Mouse (Mus musculus) 3134 (cell line): ENCODE data around the gene Arfip1.
"Not testable (repeated sequence)": the region's sequence is repeated elsewhere in the genome, so short reads cannot be mapped to it uniquely, and the experiment has no call there.

Experiments
- DNase-seq: peaks from one replicate; pipeline ENCODE4 v3.0.0-alpha.2; 2011; ENCODE audit warnings: low spot score; ENCODE audit not compliant: insufficient read length; ENCODE audit errors: extremely low read depth

Gene Arfip1

GRCm38 (mm10) chr3:84580716-84581115 is 1.7 kb downstream of the Arfip1 start:
- DNase-seq, result no peak

GRCm38 (mm10) chr3:84570501-84570900 is 11.9 kb downstream of the Arfip1 start:
- DNase-seq, result no peak

- DNase-seq, result no peak
Measured at GRCm38 (mm10) chr3:84569587-84569986, 12.8 kb downstream of the Arfip1 start.

- DNase-seq, result no peak
Measured at GRCm38 (mm10) chr3:84568540-84568939, 13.9 kb downstream of the Arfip1 start.

- DNase-seq, result no peak
Measured at GRCm38 (mm10) chr3:84563415-84563814, 19.0 kb downstream of the Arfip1 start.

GRCm38 (mm10) chr3:84562911-84563310 is 19.5 kb downstream of the Arfip1 start:
- not testable (repeated sequence) for DNase-seq

- DNase-seq, result no peak
Measured at GRCm38 (mm10) chr3:84558301-84558700, 24.1 kb downstream of the Arfip1 start.

GRCm38 (mm10) chr3:84555780-84556179 is 26.6 kb downstream of the Arfip1 start:
- no peak for DNase-seq

- no peak for DNase-seq
Measured at GRCm38 (mm10) chr3:84547177-84547576, 35.2 kb downstream of the Arfip1 start.

- DNase-seq, result not testable (repeated sequence)
Measured at GRCm38 (mm10) chr3:84542450-84542849, 40.0 kb downstream of the Arfip1 start.

GRCm38 (mm10) chr3:84541881-84542280 is 40.5 kb downstream of the Arfip1 start:
- DNase-seq, result no peak

- DNase-seq, result no peak
Measured at GRCm38 (mm10) chr3:84540640-84541039, 41.8 kb downstream of the Arfip1 start.

- DNase-seq, result no peak
Measured at GRCm38 (mm10) chr3:84536987-84537386, 45.4 kb downstream of the Arfip1 start.

GRCm38 (mm10) chr3:84533227-84533626 is 49.2 kb downstream of the Arfip1 start:
- no peak for DNase-seq

- no peak for DNase-seq
Measured at GRCm38 (mm10) chr3:84529021-84529420, 53.4 kb downstream of the Arfip1 start.

- DNase-seq, result no peak
Measured at GRCm38 (mm10) chr3:84524952-84525351, 57.5 kb downstream of the Arfip1 start.

GRCm38 (mm10) chr3:84516163-84516562 is 66.3 kb downstream of the Arfip1 start:
- DNase-seq, result no peak

- no peak for DNase-seq
Measured at GRCm38 (mm10) chr3:84512774-84513515, 69.5 kb downstream of the Arfip1 start.

GRCm38 (mm10) chr3:84505193-84505592 is 77.2 kb downstream of the Arfip1 start:
- no peak for DNase-seq

GRCm38 (mm10) chr3:84504291-84504690 is 78.1 kb downstream of the Arfip1 start:
- DNase-seq, result no peak

GRCm38 (mm10) chr3:84502101-84502500 is 80.3 kb downstream of the Arfip1 start:
- DNase-seq, result no peak

GRCm38 (mm10) chr3:84500491-84500890 is 81.9 kb downstream of the Arfip1 start:
- no peak for DNase-seq

GRCm38 (mm10) chr3:84497718-84498117 is 84.7 kb downstream of the Arfip1 start:
- DNase-seq, result no peak
